In genomic region chr10:77627497-77627896, GRCm38 (mm10) we compare ENCODE assay signal across 8 mouse cellular contexts. TPM values are rescaled to one million over a fixed set of nuclear protein-coding genes. Genes with fewer than 3 reads are reported as not detected.
DNase-seq lines count a peak whose midpoint lies in the region; ATAC-seq lines count a peak whose summit lies in the region.

No protein-coding gene starts in this region.

- ATAC-seq in hindbrain, embryonic 16.5 days, result peak; percentile 71
- peak; percentile 85 for ATAC-seq in megakaryocyte, adult 5-6 weeks (ENCODE audit: poor library complexity, severe bottlenecking)

- WGBS in hindbrain, embryonic 16.5 days, result 43% methylated on average over 2 of the region's 2 CpGs

- no peak overlapping the region for H3K4me3 ChIP-seq in hindbrain, embryonic 16.5 days (ENCODE audit: low read length)

- DNase-seq in NIH3T3 (ENCODE audit: low read depth), result peak; percentile 92
- DNase-seq in cerebellum, adult 9-11 months, result peak; percentile 74
- DNase-seq in frontal cortex, postnatal 36 days (ENCODE audit: low spot score in 2 of 2), result peak; percentile 81 to 82
- DNase-seq in layer of hippocampus, postnatal 36 days, result peak; percentile 73 to 81
- peak; percentile 81 for DNase-seq in retina, postnatal 7 days (ENCODE audit: low read depth, low spot score)
- peak; percentile 82 for DNase-seq in urinary bladder, postnatal 14 days (ENCODE audit: low spot score)

- no peaks in the 10 kb centered on the region for H3K9me3 ChIP-seq in hindbrain, embryonic 16.5 days (ENCODE audit: control insufficient read depth, low read length)

- H3K27ac ChIP-seq in hindbrain, embryonic 16.5 days (ENCODE audit: low read depth, low read length), result no peak overlapping the region

- no peak overlapping the region for H3K9ac ChIP-seq in hindbrain, embryonic 16.5 days (ENCODE audit: low read depth, low read length)

- H3K27me3 ChIP-seq in hindbrain, embryonic 16.5 days (replicated peaks; ENCODE audit: control insufficient read depth, insufficient read depth, low read length), result no peaks in the 10 kb centered on the region

- no peak overlapping the region for H3K4me2 ChIP-seq in hindbrain, embryonic 16.5 days (ENCODE audit: low read length)

- H3K4me1 ChIP-seq in hindbrain, embryonic 16.5 days (ENCODE audit: control insufficient read depth, insufficient read depth, low read depth, low read length), result peaks cover 25% of the 10 kb centered on the region

- peaks cover 3% of the 10 kb centered on the region for H3K36me3 ChIP-seq in hindbrain, embryonic 16.5 days (ENCODE audit: control insufficient read depth, insufficient read depth, low read length)

RNA-seq across cellular contexts. Expression of gene Ube2g2, which starts 5.4 kb away (rescaled TPM):
- 85.0 and 91.0 TPM in 2 replicates for polyA plus RNA-seq in hindbrain, embryonic 16.5 days (2015; fragmentation: Nextera tagmentation; extraction: Ambion mirVana)
- 10 to 100 TPM; 83.8 to 95.4 TPM for total RNA-seq in layer of hippocampus, postnatal 36 days (2021)
- total RNA-seq in megakaryocyte, adult 5-6 weeks (2015), result 15.3 and 18.1 TPM in 2 replicates
- total RNA-seq in megakaryocyte, adult 5-6 weeks (2017), result 27.4 and 40.0 TPM in 2 replicates

RNA-seq across cellular contexts. Expression of gene Gm49325, which starts 21.5 kb away (rescaled TPM):
- not detected in 2 replicates for polyA plus RNA-seq in hindbrain, embryonic 16.5 days (2015; fragmentation: Nextera tagmentation; extraction: Ambion mirVana)
- 10 to 100 TPM; 17.2 to 29.6 TPM for total RNA-seq in layer of hippocampus, postnatal 36 days (2021)
- not detected in 2 replicates for total RNA-seq in megakaryocyte, adult 5-6 weeks (2015)
- not detected in 2 replicates for total RNA-seq in megakaryocyte, adult 5-6 weeks (2017)

RNA-seq across cellular contexts. Expression of gene Sumo3, which starts 21.6 kb away (rescaled TPM):
- 303 and 334 TPM in 2 replicates for polyA plus RNA-seq in hindbrain, embryonic 16.5 days (2015; fragmentation: Nextera tagmentation; extraction: Ambion mirVana)
- total RNA-seq in layer of hippocampus, postnatal 36 days (2021), result 100 to 1,000 TPM; 127 TPM
- total RNA-seq in megakaryocyte, adult 5-6 weeks (2015), result 22.1 and 22.7 TPM in 2 replicates
- 118 and 137 TPM in 2 replicates for total RNA-seq in megakaryocyte, adult 5-6 weeks (2017)

RNA-seq across cellular contexts. Expression of gene Pttg1ip, which starts 46.0 kb away (rescaled TPM):
- polyA plus RNA-seq in hindbrain, embryonic 16.5 days (2015; fragmentation: Nextera tagmentation; extraction: Ambion mirVana), result 84.4 and 88.3 TPM in 2 replicates
- total RNA-seq in layer of hippocampus, postnatal 36 days (2021), result 10 to 100 TPM; 68.2 to 69.0 TPM
- total RNA-seq in megakaryocyte, adult 5-6 weeks (2015), result 82.8 and 97.8 TPM in 2 replicates
- 50.0 and 54.8 TPM in 2 replicates for total RNA-seq in megakaryocyte, adult 5-6 weeks (2017)

RNA-seq across cellular contexts. Expression of gene Tspear, which starts 58.9 kb away (rescaled TPM):
- 1.3 and 1.6 TPM in 2 replicates for polyA plus RNA-seq in hindbrain, embryonic 16.5 days (2015; fragmentation: Nextera tagmentation; extraction: Ambion mirVana)
- not detected for total RNA-seq in layer of hippocampus, postnatal 36 days (2021)
- total RNA-seq in megakaryocyte, adult 5-6 weeks (2015), result not detected in 2 replicates
- not detected in 2 replicates for total RNA-seq in megakaryocyte, adult 5-6 weeks (2017)

Comparison
In these comparisons a context has a peak if more than half of its experiments do, and no peak if none do; other contexts are left out.
1. RNA of gene Gm49325, which starts 21.5 kb away (total RNA-seq): 17.2 to 29.6 TPM in layer of hippocampus, postnatal 36 days; not detected in megakaryocyte, adult 5-6 weeks; every median in the first group is over 10 times any median in the second.
2. Peak in every context shown above with its lines, with median percentiles within 50 percentile points of each other: DNase-seq.